Mouse (Mus musculus) stomach, postnatal 0 days (tissue): ENCODE results near the gene Rcor1. TPM values are rescaled to one million over a fixed set of nuclear protein-coding genes. Genes with fewer than 3 reads are reported as not detected.
A peak's percentile ranks its signal among the peaks of the same experiment; 100 is the strongest.

Source experiments
- ATAC-seq: fragments of 200-750 bp; cut with Nextera tagmentation; 2 replicates; pipeline ENCODE4 v1.8.0; 2017; ENCODE audit not compliant: low FRiP score, low TSS enrichment
- DNase-seq: peaks from one replicate; pipeline ENCODE4 v3.0.0-alpha.2; 2016; ENCODE audit warnings: low spot score
- H3K27ac ChIP-seq: fragments of 300-500 bp; sonication (generic); replicated peaks from 2 replicates; pipeline ENCODE4 v1.5.1; 2014; ENCODE audit warnings: mild to moderate bottlenecking, control low read depth
- H3K27me3 ChIP-seq: fragments of 300-500 bp; sonication (generic); 2 replicates; pipeline ENCODE4 v1.6.1; 2014; ENCODE audit warnings: low read length; ENCODE audit not compliant: control insufficient read depth, insufficient read depth
- H3K36me3 ChIP-seq: fragments of 300-500 bp; sonication (generic); 2 replicates; pipeline ENCODE4 v1.6.1; 2014; ENCODE audit warnings: low read length, mixed read lengths; ENCODE audit not compliant: control insufficient read depth, insufficient read depth
- H3K4me1 ChIP-seq: fragments of 300-500 bp; sonication (generic); replicated peaks from 2 replicates; pipeline ENCODE4 v1.6.1; 2014; ENCODE audit warnings: antibody characterized with exemption; ENCODE audit not compliant: control insufficient read depth, insufficient read depth
- H3K4me2 ChIP-seq: fragments of 300-500 bp; sonication (generic); replicated peaks from 2 replicates; pipeline ENCODE4 v1.6.1; 2014; ENCODE audit warnings: low read depth, mild to moderate bottlenecking, control low read depth, moderate library complexity
- H3K4me3 ChIP-seq: fragments of 300-500 bp; sonication (generic); 2 replicates; pipeline ENCODE4 v1.5.1; 2014; ENCODE audit warnings: low read depth, low read length, control low read depth
- H3K9ac ChIP-seq: fragments of 300-500 bp; sonication (generic); 2 replicates; pipeline ENCODE4 v1.6.1; 2014; ENCODE audit warnings: mild to moderate bottlenecking, low read length, control low read depth, mixed read lengths
- H3K9me3 ChIP-seq: fragments of 300-500 bp; sonication (generic); 2 replicates; pipeline ENCODE4 v1.6.1; 2016; ENCODE audit warnings: low read length; ENCODE audit not compliant: control insufficient read depth
- CTCF ChIP-seq: IDR thresholded peaks from 2 replicates; pipeline ENCODE4 v1.5.1; 2016; ENCODE audit warnings: antibody characterized with exemption, low read depth, mild to moderate bottlenecking, moderate library complexity
- EP300 ChIP-seq: optimal IDR thresholded peaks from 2 replicates; pipeline ENCODE3; 2016; ENCODE audit warnings: antibody characterized with exemption
- WGBS: fragments of 180-500 bp; shearing (Covaris S2); extraction: QIAGEN DNeasy Blood & Tissue Kit; methylation state at CpG from one replicate; pipeline ENCODE4 v1.1.7; 2014; 5-methylcytosine and 5-hydroxymethylcytosine counted together
- polyA plus RNA-seq: library from polyadenylated mRNA; unstranded; fragments of >200 nt; fragmentation: Nextera tagmentation; extraction: Ambion mirVana; gene quantifications from 2 replicates; pipeline ENCODE4 v1.2.1, GENCODE M21; 2015

Gene Rcor1
- polyA plus RNA-seq, 1 experiment from 2014 or later = 7.9 TPM

GRCm38 (mm10) chr12:110993226-110993625 is 45.9 kb upstream of the Rcor1 start:
- Histone ChIP-seq H3K27ac (peak overlapping the region; percentile 90; the same call in 1 of the 2 replicates), H3K4me3 (no peak overlapping the region), H3K9ac (no peak overlapping the region), H3K4me2 (no peak overlapping the region), H3K27me3 (no peaks in the 10 kb centered on the region), H3K4me1 (no peaks in the 10 kb centered on the region), H3K36me3 (no peaks in the 10 kb centered on the region), H3K9me3 (no peaks in the 10 kb centered on the region)
- no peak for ATAC-seq
- DNase-seq = no peak
- 58% methylated on average over 3 of the region's 3 CpGs for WGBS
- TF ChIP-seq EP300 (no peak), CTCF (no peak)

- ATAC-seq = no peak
- TF ChIP-seq CTCF = no peak
- no peak for TF ChIP-seq EP300
- Histone ChIP-seq H3K4me1 (no peaks in the 10 kb centered on the region), H3K9ac (no peak overlapping the region), H3K4me2 (no peak overlapping the region), H3K27ac (no peak overlapping the region), H3K36me3 (no peaks in the 10 kb centered on the region), H3K27me3 (no peaks in the 10 kb centered on the region), H3K4me3 (no peak overlapping the region), H3K9me3 (no peaks in the 10 kb centered on the region)
- 29% methylated on average over 12 of the region's 12 CpGs for WGBS
- DNase-seq = no peak
Measured at GRCm38 (mm10) chr12:110994666-110995065, 44.5 kb upstream of the Rcor1 start.

GRCm38 (mm10) chr12:110998092-110998491 is 41.1 kb upstream of the Rcor1 start:
- H3K4me1 ChIP-seq = no peaks in the 10 kb centered on the region
- H3K4me3 ChIP-seq = no peak overlapping the region
- TF ChIP-seq EP300 = no peak
- no peak for TF ChIP-seq CTCF
- 97% methylated on average over 11 of the region's 11 CpGs for WGBS
- no peak for ATAC-seq
- no peaks in the 10 kb centered on the region for H3K36me3 ChIP-seq
- no peak overlapping the region for H3K4me2 ChIP-seq
- no peak for DNase-seq
- no peaks in the 10 kb centered on the region for H3K27me3 ChIP-seq
- no peak overlapping the region for H3K9ac ChIP-seq
- no peaks in the 10 kb centered on the region for H3K9me3 ChIP-seq
- no peak overlapping the region for H3K27ac ChIP-seq

GRCm38 (mm10) chr12:110999820-111000219 is 39.3 kb upstream of the Rcor1 start:
- DNase-seq (no peak), ATAC-seq (no peak)
- WGBS = 83% methylated on average over 2 of the region's 2 CpGs
- no peaks in the 10 kb centered on the region for H3K27me3 ChIP-seq
- no peaks in the 10 kb centered on the region for H3K36me3 ChIP-seq
- no peak overlapping the region for H3K4me3 ChIP-seq
- TF ChIP-seq EP300 (no peak), CTCF (no peak)
- H3K4me1 ChIP-seq = no peaks in the 10 kb centered on the region
- H3K4me2 ChIP-seq = no peak overlapping the region
- no peaks in the 10 kb centered on the region for H3K9me3 ChIP-seq
- no peak overlapping the region for H3K9ac ChIP-seq
- H3K27ac ChIP-seq = no peak overlapping the region

DNA sequence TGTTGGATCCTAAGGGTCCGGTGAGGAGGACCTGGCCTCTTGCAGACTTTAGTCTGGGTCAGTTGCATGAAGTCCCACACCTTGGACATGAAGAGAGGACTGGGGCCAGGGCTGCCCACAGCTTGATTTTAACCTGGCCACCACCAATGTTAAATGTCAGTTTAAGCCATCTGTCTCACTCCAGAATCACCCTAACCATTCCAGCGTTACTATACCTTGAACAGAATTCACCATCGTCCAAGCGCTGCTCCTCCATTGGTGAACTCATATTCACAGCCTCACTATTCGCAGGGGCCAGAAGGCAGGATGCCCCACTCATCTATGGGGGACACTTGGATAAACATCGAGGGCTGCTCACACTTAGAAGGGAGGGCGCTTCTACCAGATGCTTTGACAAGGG is 38.2 kb upstream of the Rcor1 start:
- Histone ChIP-seq H3K4me2 (no peak overlapping the region), H3K9me3 (no peaks in the 10 kb centered on the region), H3K4me3 (no peak overlapping the region), H3K27me3 (no peaks in the 10 kb centered on the region), H3K4me1 (no peaks in the 10 kb centered on the region), H3K9ac (no peak overlapping the region), H3K27ac (no peak overlapping the region), H3K36me3 (no peaks in the 10 kb centered on the region)
- no peak for DNase-seq
- 93% methylated on average over 7 of the region's 7 CpGs for WGBS
- ATAC-seq = no peak
- no peak for TF ChIP-seq EP300
- TF ChIP-seq CTCF = no peak

DNA sequence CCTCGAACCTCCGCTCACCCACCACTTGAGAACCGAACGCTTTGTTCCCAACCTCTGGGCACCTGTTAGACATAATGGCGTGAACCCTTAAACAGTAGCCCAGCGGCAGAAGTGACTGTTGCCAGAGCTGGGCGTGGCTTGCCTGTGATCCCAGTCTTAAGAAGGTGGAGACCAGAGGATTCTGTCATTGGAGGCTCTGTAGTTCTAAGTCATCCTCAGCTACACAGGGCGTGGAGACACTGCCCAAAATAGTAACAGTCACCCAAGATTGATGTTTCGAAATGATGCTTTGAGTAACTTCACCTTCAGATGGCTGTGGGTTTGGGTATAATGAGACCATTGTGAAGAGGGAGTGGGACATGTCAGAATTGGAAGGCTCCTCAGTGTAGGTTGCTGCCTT is 35.0 kb upstream of the Rcor1 start:
- H3K4me1 ChIP-seq = peaks cover 16% of the 10 kb centered on the region
- no peak overlapping the region for H3K4me2 ChIP-seq
- no peaks in the 10 kb centered on the region for H3K36me3 ChIP-seq
- TF ChIP-seq CTCF = no peak
- no peak for TF ChIP-seq EP300
- no peak for ATAC-seq
- DNase-seq = no peak
- H3K27me3 ChIP-seq = no peaks in the 10 kb centered on the region
- no peak overlapping the region for H3K4me3 ChIP-seq
- no peak overlapping the region for H3K27ac ChIP-seq
- H3K9ac ChIP-seq = no peak overlapping the region
- 69% methylated on average over 9 of the region's 9 CpGs for WGBS
- no peaks in the 10 kb centered on the region for H3K9me3 ChIP-seq
